Comparison of ENCODE assay signal across 8 mouse cellular contexts in genomic region chr5:38560586-38561425, GRCm38 (mm10). TPM values are rescaled to one million over a fixed set of nuclear protein-coding genes. Genes with fewer than 3 reads are reported as not detected.
A peak's percentile ranks its signal among the peaks of the same experiment; 100 is the strongest.
DNase-seq lines count a peak whose midpoint lies in the region; ATAC-seq and TF ChIP-seq lines count a peak whose summit lies in the region.

No protein-coding gene starts in this region.

- no peak for TF ChIP-seq CTCF in thymus, adult 2 months (IDR thresholded peaks at IDR 0.05; ENCODE audit: borderline replicate concordance, control insufficient read depth, extremely low read depth, insufficient read depth, low read length, poor library complexity)

- peaks cover 38% of the 10 kb centered on the region for H3K4me1 ChIP-seq in intestine, embryonic 16.5 days (ENCODE audit: control insufficient read depth, insufficient read depth, low read length)
- H3K4me1 ChIP-seq in liver, embryonic 12.5 days, result peaks cover 50% of the 10 kb centered on the region
- peaks cover 25% of the 10 kb centered on the region for H3K4me1 ChIP-seq in thymus, adult 2 months (replicated peaks; ENCODE audit: control insufficient read depth, insufficient read depth, low read length)

- peak; percentile 13 for TF ChIP-seq POLR2A in myocyte (IDR thresholded peaks at IDR 0.05; ENCODE audit: insufficient read length, low read depth)
- no peak for TF ChIP-seq POLR2A in thymus, adult 2 months (IDR thresholded peaks at IDR 0.05; ENCODE audit: control insufficient read depth, extremely low read depth, insufficient read depth, low read length, poor library complexity)

- H3K79me2 ChIP-seq in myocyte (ENCODE audit: control insufficient read depth, insufficient read depth), result peaks cover 52% of the 10 kb centered on the region

- peak overlapping the region; percentile 93 for H3K9ac ChIP-seq in intestine, embryonic 16.5 days (ENCODE audit: low read depth, low read length)
- H3K9ac ChIP-seq in liver, embryonic 12.5 days, result peak overlapping the region; percentile 98

- H3ac ChIP-seq in myocyte (ENCODE audit: control insufficient read depth, insufficient read length), result peak overlapping the region; percentile 72

- under 1% methylated on average over 32 of the region's 41 CpGs for WGBS in intestine, embryonic 16.5 days
- WGBS in liver, embryonic 12.5 days (ENCODE audit: insufficient replicate concordance), result under 1% methylated on average over 41 of the region's 41 CpGs
- 1% methylated on average over 41 of the region's 41 CpGs for WGBS in thymus, adult 2 months

- H3K36me3 ChIP-seq in intestine, embryonic 16.5 days (ENCODE audit: control insufficient read depth, insufficient read depth, low read length), result peaks cover 9% of the 10 kb centered on the region; the same call in 1 of the 2 replicates
- peaks cover 41% of the 10 kb centered on the region for H3K36me3 ChIP-seq in liver, embryonic 12.5 days
- peaks cover 12% of the 10 kb centered on the region for H3K36me3 ChIP-seq in myocyte (ENCODE audit: control insufficient read depth, insufficient read depth)
- H3K36me3 ChIP-seq in thymus, adult 2 months (ENCODE audit: control insufficient read depth, insufficient read depth, low read length), result peaks cover 20% of the 10 kb centered on the region

- peak overlapping the region; percentile 95 for H3K27ac ChIP-seq in intestine, embryonic 16.5 days (ENCODE audit: low read length)
- peak overlapping the region; percentile 96 for H3K27ac ChIP-seq in liver, embryonic 12.5 days
- peak overlapping the region; percentile 39 for H3K27ac ChIP-seq in thymus, adult 2 months (ENCODE audit: control insufficient read depth, insufficient read depth, low read length)

- H3K27me3 ChIP-seq in intestine, embryonic 16.5 days (replicated peaks; ENCODE audit: control insufficient read depth, insufficient read depth, low read length), result no peaks in the 10 kb centered on the region
- no peaks in the 10 kb centered on the region for H3K27me3 ChIP-seq in liver, embryonic 12.5 days (replicated peaks)
- H3K27me3 ChIP-seq in myocyte (ENCODE audit: control insufficient read depth, insufficient read depth, insufficient read length), result no peaks in the 10 kb centered on the region
- no peaks in the 10 kb centered on the region for H3K27me3 ChIP-seq in thymus, adult 2 months (ENCODE audit: control insufficient read depth, insufficient read depth, low read length)

- DNase-seq in B cell, adult 2 months, result peak; percentile 75 to 76
- peak; percentile 59 for DNase-seq in embryo, embryonic 10 days (ENCODE audit: low spot score)
- DNase-seq in thymus, adult 2 months, result peak; percentile 55

- H3K4me2 ChIP-seq in intestine, embryonic 16.5 days (ENCODE audit: low read depth, low read length), result peak overlapping the region; percentile 69
- H3K4me2 ChIP-seq in liver, embryonic 12.5 days, result peak overlapping the region; percentile 94
- H3K4me2 ChIP-seq in myocyte (ENCODE audit: low read depth), result peak overlapping the region; percentile 83

- peak overlapping the region; percentile 81 for H3K4me3 ChIP-seq in intestine, embryonic 16.5 days (ENCODE audit: low read length)
- peak overlapping the region; percentile 94 for H3K4me3 ChIP-seq in liver, embryonic 12.5 days
- H3K4me3 ChIP-seq in myocyte, result peak overlapping the region; percentile 88
- peak overlapping the region; percentile 83 for H3K4me3 ChIP-seq in thymus, adult 2 months (ENCODE audit: control insufficient read depth, insufficient read depth, low read length)

- peak; percentile 60 for ATAC-seq in activated CD4-positive, CD25-positive, alpha-beta regulatory T cell, adult 4 months
- peak; percentile 62 for ATAC-seq in granulocyte monocyte progenitor cell, adult 5-6 weeks (replicated peaks; ENCODE audit: poor library complexity, severe bottlenecking)
- peak; percentile 56 for ATAC-seq in intestine, embryonic 16.5 days
- peak; percentile 33 for ATAC-seq in liver, embryonic 12.5 days

- no peaks in the 10 kb centered on the region for H3K9me3 ChIP-seq in intestine, embryonic 16.5 days (ENCODE audit: control insufficient read depth, low read length)
- H3K9me3 ChIP-seq in liver, embryonic 12.5 days (replicated peaks), result no peaks in the 10 kb centered on the region

TF ChIP-seq in myocyte, 11 proteins besides CTCF, POLR2A, EP300 and RAD21:
- TF ChIP-seq USF1 (IDR thresholded peaks at IDR 0.05; ENCODE audit: low read depth) (no peak), MYOG (IDR thresholded peaks at IDR 0.05; ENCODE audit: control insufficient read depth in 1 of 3, insufficient read depth in 1 of 3, insufficient read length in 2 of 3, low read depth in 2 of 3) (peak in 1 of 3 experiments; percentile 10)
TF ChIP-seq in myocyte: peak in this region for 1.

RNA-seq across cellular contexts. Expression of gene Wdr1, which starts 2.2 kb away (rescaled TPM):
- polyA plus RNA-seq in activated CD4-positive, CD25-positive, alpha-beta regulatory T cell, adult 4 months (2017; shearing (Covaris generic)), result 100 to 1,000 TPM; 424 to 463 TPM
- total RNA-seq in granulocyte monocyte progenitor cell, adult 5-6 weeks (2014; fragmentation: Nextera tagmentation), result 120 and 160 TPM in 2 replicates
- total RNA-seq in granulocyte monocyte progenitor cell, adult 5-6 weeks (2017), result 210 and 235 TPM in 2 replicates
- 274 and 286 TPM in 2 replicates for polyA plus RNA-seq in intestine, embryonic 16.5 days (2015; fragmentation: Nextera tagmentation; extraction: Ambion mirVana)
- 122 and 131 TPM in 2 replicates for polyA plus RNA-seq in liver, embryonic 12.5 days (2016; fragmentation: Nextera tagmentation; extraction: Ambion mirVana)
- 130 TPM for polyA plus RNA-seq in myocyte (2012; fragmentation: generic; extraction: Trizol)
- 272 and 306 TPM in 2 replicates for polyA plus RNA-seq in thymus, adult 2 months (2012; rRNA removed)

RNA-seq across cellular contexts. Expression of gene Slc2a9, which starts 57.9 kb away (rescaled TPM):
- 10 to 100 TPM in 1 of 2 experiments, 1 to 10 TPM in 1; 4.7 to 11.3 TPM for polyA plus RNA-seq in activated CD4-positive, CD25-positive, alpha-beta regulatory T cell, adult 4 months (2017; shearing (Covaris generic))
- 13.6 and 17.0 TPM in 2 replicates for total RNA-seq in granulocyte monocyte progenitor cell, adult 5-6 weeks (2014; fragmentation: Nextera tagmentation)
- total RNA-seq in granulocyte monocyte progenitor cell, adult 5-6 weeks (2017), result 8.4 TPM in 2 replicates
- polyA plus RNA-seq in intestine, embryonic 16.5 days (2015; fragmentation: Nextera tagmentation; extraction: Ambion mirVana), result 2.5 and 2.6 TPM in 2 replicates
- 0.60 and 1.2 TPM in 2 replicates for polyA plus RNA-seq in liver, embryonic 12.5 days (2016; fragmentation: Nextera tagmentation; extraction: Ambion mirVana)
- polyA plus RNA-seq in myocyte (2012; fragmentation: generic; extraction: Trizol), result 1.1 TPM
- 6.5 and 9.0 TPM in 2 replicates for polyA plus RNA-seq in thymus, adult 2 months (2012; rRNA removed)

Comparison
In these comparisons a context has a peak if more than half of its experiments do, and no peak if none do; other contexts are left out.
1. Peak in every context shown above with its lines: DNase-seq, ATAC-seq, H3K4me3 ChIP-seq and H3K27ac ChIP-seq.
2. H3K27ac ChIP-seq: peak in every context shown above with its lines; median percentile 96 in liver, embryonic 12.5 days; 95 in intestine, embryonic 16.5 days; 39 in thymus, adult 2 months.